Mouse (Mus musculus) midbrain, embryonic 11.5 days (tissue): Measurements from ENCODE around the gene Gm4131. TPM values are rescaled to one million over a fixed set of nuclear protein-coding genes. Genes with fewer than 3 reads are reported as not detected.

ENCODE experiments used
- ATAC-seq: fragments of 200-750 bp; cut with Nextera tagmentation; 2 replicates; pipeline ENCODE4 v1.8.0; 2017; ENCODE audit warnings: moderate TSS enrichment, moderate library complexity; ENCODE audit not compliant: low FRiP score
- DNase-seq: peaks from one replicate; pipeline ENCODE4 v3.0.0; 2015; ENCODE audit warnings: low spot score; ENCODE audit errors: missing footprints
- H3K27ac ChIP-seq: fragments of 300-500 bp; sonication (generic); 2 replicates; pipeline ENCODE4 v1.5.1; 2014; ENCODE audit warnings: low read depth, low read length
- H3K27me3 ChIP-seq: fragments of 300-500 bp; sonication (generic); 2 replicates; pipeline ENCODE4 v1.6.1; 2014; ENCODE audit warnings: mild to moderate bottlenecking, low read length, moderate library complexity, mixed read lengths; ENCODE audit not compliant: control insufficient read depth, insufficient read depth
- H3K36me3 ChIP-seq: fragments of 300-500 bp; sonication (generic); 2 replicates; pipeline ENCODE4 v1.6.1; 2014; ENCODE audit warnings: mild to moderate bottlenecking, low read length, moderate library complexity, mixed read lengths; ENCODE audit not compliant: control insufficient read depth, insufficient read depth
- H3K4me1 ChIP-seq: fragments of 300-500 bp; sonication (generic); 2 replicates; pipeline ENCODE4 v1.6.1; 2014; ENCODE audit warnings: low read length; ENCODE audit not compliant: control insufficient read depth, insufficient read depth
- H3K4me2 ChIP-seq: fragments of 300-500 bp; sonication (generic); 2 replicates; pipeline ENCODE4 v1.6.1; 2014; ENCODE audit warnings: mild to moderate bottlenecking, moderate library complexity
- H3K4me3 ChIP-seq: fragments of 300-500 bp; sonication (generic); 2 replicates; pipeline ENCODE4 v1.5.1; 2014; ENCODE audit warnings: low read depth, low read length
- H3K9ac ChIP-seq: fragments of 300-500 bp; sonication (generic); 2 replicates; pipeline ENCODE4 v1.6.1; 2014; ENCODE audit warnings: low read length
- H3K9me3 ChIP-seq: fragments of 300-500 bp; sonication (generic); 2 replicates; pipeline ENCODE4 v1.6.1; 2016; ENCODE audit warnings: low read length; ENCODE audit not compliant: control insufficient read depth
- WGBS: fragments of 180-500 bp; shearing (Covaris S2); extraction: QIAGEN DNeasy Blood & Tissue Kit; methylation state at CpG from one replicate; pipeline ENCODE4 v1.1.7; 2014; 5-methylcytosine and 5-hydroxymethylcytosine counted together
- polyA plus RNA-seq: library from polyadenylated mRNA; unstranded; fragments of >200 nt; fragmentation: Nextera tagmentation; extraction: Ambion mirVana; gene quantifications from 2 replicates; pipeline ENCODE4 v1.2.1, GENCODE M21; 2014

Gene Gm4131
- polyA plus RNA-seq, 1 experiment from 2014 or later = not detected

GRCm38 (mm10) chr14:62416742-62417134, 150.0 kb downstream of the Gm4131 start:
- no peaks in the 10 kb centered on the region for H3K36me3 ChIP-seq
- no peak overlapping the region for H3K9ac ChIP-seq
- H3K27me3 ChIP-seq = no peaks in the 10 kb centered on the region
- peak overlapping the region; percentile 50 for H3K27ac ChIP-seq
- 66% methylated on average over 1 of the region's 1 CpGs for WGBS
- DNase-seq = peak; percentile 86
- H3K4me2 ChIP-seq = no peak overlapping the region
- no peak for ATAC-seq
- H3K9me3 ChIP-seq = peaks cover 2% of the 10 kb centered on the region; the same call in 1 of the 2 replicates
- no peak overlapping the region for H3K4me3 ChIP-seq
- H3K4me1 ChIP-seq = peaks cover 8% of the 10 kb centered on the region

GRCm38 (mm10) chr14:62416007-62416741, 150.5 kb downstream of the Gm4131 start:
- H3K27ac ChIP-seq = peak overlapping the region; percentile 50
- peak; percentile 86 for DNase-seq

More at GRCm38 (mm10) chr14:62416007-62416741, 150.5 kb downstream of the Gm4131 start:
- WGBS = 44% methylated on average over 7 of the region's 7 CpGs
- ATAC-seq = peak; percentile 82
- Histone ChIP-seq H3K9ac (no peak overlapping the region), H3K4me3 (no peak overlapping the region), H3K4me1 (peaks cover 8% of the 10 kb centered on the region), H3K4me2 (no peak overlapping the region), H3K36me3 (no peaks in the 10 kb centered on the region), H3K27me3 (no peaks in the 10 kb centered on the region), H3K9me3 (peaks cover 2% of the 10 kb centered on the region; the same call in 1 of the 2 replicates)

Other genes starting within 250 kb of the Gm4131 start
- 0.70 and 0.92 TPM in 2 replicates for gene Gucy1b2, start 110.6 kb downstream of the Gm4131 start, polyA plus RNA-seq
- 2.6 and 3.4 TPM in 2 replicates for gene Fam124a, start 11.2 kb downstream of the Gm4131 start, polyA plus RNA-seq
- gene Serpine3, start 96.7 kb upstream of the Gm4131 start, polyA plus RNA-seq = not detected in 2 replicates
- gene Ints6, start 194.2 kb upstream of the Gm4131 start, polyA plus RNA-seq = 26.9 and 31.4 TPM in 2 replicates